Mouse (Mus musculus) liver, embryonic 16.5 days (tissue): ENCODE measurements around the gene Polr3e. TPM values are rescaled to one million over a fixed set of nuclear protein-coding genes. Genes with fewer than 3 reads are reported as not detected.

ENCODE experiments used
- ATAC-seq: fragments of 200-750 bp; cut with Nextera tagmentation; 2 replicates; pipeline ENCODE4 v1.8.0; 2017; ENCODE audit warnings: low read depth, mild to moderate bottlenecking, moderate number of reproducible peaks, moderate library complexity
- H3K27ac ChIP-seq: fragments of 300-500 bp; sonication (generic); 2 replicates; pipeline ENCODE4 v1.5.1; 2014; ENCODE audit warnings: mild to moderate bottlenecking, low read length
- H3K27me3 ChIP-seq: fragments of 300-500 bp; sonication (generic); 2 replicates; pipeline ENCODE4 v1.6.1; 2014; ENCODE audit warnings: low read depth, low read length, mixed read lengths; ENCODE audit not compliant: control insufficient read depth, insufficient read depth
- H3K36me3 ChIP-seq: fragments of 300-500 bp; sonication (generic); 2 replicates; pipeline ENCODE4 v1.6.1; 2014; ENCODE audit warnings: mild to moderate bottlenecking; ENCODE audit not compliant: control insufficient read depth, insufficient read depth
- H3K4me1 ChIP-seq: fragments of 300-500 bp; sonication (generic); 2 replicates; pipeline ENCODE4 v1.6.1; 2014; ENCODE audit warnings: low read depth, low read length, mixed read lengths; ENCODE audit not compliant: control insufficient read depth
- H3K4me2 ChIP-seq: fragments of 300-500 bp; sonication (generic); 2 replicates; pipeline ENCODE4 v1.6.1; 2014; ENCODE audit warnings: low read depth, low read length, mixed read lengths
- H3K4me3 ChIP-seq: fragments of 300-500 bp; sonication (generic); 2 replicates; pipeline ENCODE4 v1.5.1; 2014; ENCODE audit warnings: low read depth, mild to moderate bottlenecking, low read length
- H3K9ac ChIP-seq: fragments of 300-500 bp; sonication (generic); 2 replicates; pipeline ENCODE4 v1.6.1; 2014; ENCODE audit warnings: low read depth, low read length
- H3K9me3 ChIP-seq: fragments of 300-500 bp; sonication (generic); replicated peaks from 2 replicates; pipeline ENCODE4 v1.6.1; 2016; ENCODE audit warnings: low read length; ENCODE audit not compliant: control insufficient read depth
- WGBS: fragments of 180-500 bp; shearing (Covaris S2); extraction: QIAGEN DNeasy Blood & Tissue Kit; methylation state at CpG from one replicate; pipeline ENCODE4 v1.1.7; 2014; ENCODE audit not compliant: insufficient replicate concordance; 5-methylcytosine and 5-hydroxymethylcytosine counted together
- polyA plus RNA-seq: library from polyadenylated mRNA; unstranded; fragments of >200 nt; fragmentation: Nextera tagmentation; extraction: Ambion mirVana; gene quantifications from 2 replicates; pipeline ENCODE4 v1.2.1, GENCODE M21; 2015

The Polr3e gene
- polyA plus RNA-seq, 1 experiment from 2014 or later, result 10.1 TPM

DNA sequence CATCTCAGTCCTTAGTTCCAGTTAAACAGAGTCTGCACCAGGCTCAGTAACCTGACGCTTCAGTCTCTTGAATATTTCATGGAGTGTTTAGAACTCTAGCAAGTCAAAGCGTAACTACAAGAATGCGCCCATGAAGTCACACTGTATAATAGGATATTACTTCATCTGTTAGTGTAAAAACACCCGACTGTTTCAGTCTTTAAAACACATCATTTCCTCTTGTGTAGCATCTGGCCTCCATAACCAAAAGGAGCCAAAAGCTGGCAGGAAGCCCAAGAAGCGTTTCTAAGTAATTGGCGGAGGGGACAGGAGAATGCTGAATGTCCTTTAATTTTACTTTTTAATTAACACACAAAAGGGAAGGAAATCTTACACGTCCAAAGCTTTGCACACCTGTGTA lies 59.5 kb downstream of the Polr3e start:
- H3K27me3 ChIP-seq, result no peaks in the 10 kb centered on the region
- peak overlapping the region; percentile 85 for H3K4me2 ChIP-seq
- H3K9me3 ChIP-seq, result no peaks in the 10 kb centered on the region
- no peak overlapping the region for H3K27ac ChIP-seq
- ATAC-seq, result no peak
- H3K36me3 ChIP-seq, result no peaks in the 10 kb centered on the region
- peaks cover 44% of the 10 kb centered on the region for H3K4me1 ChIP-seq
- no peak overlapping the region for H3K9ac ChIP-seq
- no peak overlapping the region; the same call in 1 of the 2 replicates for H3K4me3 ChIP-seq
- 68% methylated on average over 7 of the region's 7 CpGs for WGBS

DNA sequence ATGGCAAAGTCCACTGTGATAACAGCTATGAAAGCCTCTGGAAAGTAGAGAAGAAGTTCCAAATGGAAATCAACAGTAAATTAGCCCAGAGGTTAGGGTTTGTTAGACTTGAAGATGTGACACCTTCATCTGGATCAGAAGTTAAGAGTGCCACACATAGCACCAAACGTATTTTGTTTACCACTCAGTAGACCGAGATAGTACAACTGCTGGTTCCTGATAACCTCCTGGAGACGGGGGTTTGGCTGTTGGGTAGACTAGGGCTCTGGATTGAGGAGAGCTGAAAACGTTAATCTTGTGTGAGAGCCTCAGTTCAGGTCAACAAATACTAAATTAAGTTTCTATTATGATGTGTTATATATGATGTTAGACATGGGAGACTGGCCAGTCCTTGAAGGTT lies 62.5 kb downstream of the Polr3e start:
- Histone ChIP-seq H3K4me3 (peak overlapping the region; percentile 88), H3K36me3 (no peaks in the 10 kb centered on the region), H3K9ac (peak overlapping the region; percentile 97), H3K27me3 (no peaks in the 10 kb centered on the region), H3K9me3 (no peaks in the 10 kb centered on the region), H3K27ac (peak overlapping the region; percentile 95), H3K4me1 (peaks cover 33% of the 10 kb centered on the region), H3K4me2 (peak overlapping the region; percentile 85)
- 23% methylated on average over 4 of the region's 4 CpGs for WGBS
- ATAC-seq, result peak; percentile 78

DNA sequence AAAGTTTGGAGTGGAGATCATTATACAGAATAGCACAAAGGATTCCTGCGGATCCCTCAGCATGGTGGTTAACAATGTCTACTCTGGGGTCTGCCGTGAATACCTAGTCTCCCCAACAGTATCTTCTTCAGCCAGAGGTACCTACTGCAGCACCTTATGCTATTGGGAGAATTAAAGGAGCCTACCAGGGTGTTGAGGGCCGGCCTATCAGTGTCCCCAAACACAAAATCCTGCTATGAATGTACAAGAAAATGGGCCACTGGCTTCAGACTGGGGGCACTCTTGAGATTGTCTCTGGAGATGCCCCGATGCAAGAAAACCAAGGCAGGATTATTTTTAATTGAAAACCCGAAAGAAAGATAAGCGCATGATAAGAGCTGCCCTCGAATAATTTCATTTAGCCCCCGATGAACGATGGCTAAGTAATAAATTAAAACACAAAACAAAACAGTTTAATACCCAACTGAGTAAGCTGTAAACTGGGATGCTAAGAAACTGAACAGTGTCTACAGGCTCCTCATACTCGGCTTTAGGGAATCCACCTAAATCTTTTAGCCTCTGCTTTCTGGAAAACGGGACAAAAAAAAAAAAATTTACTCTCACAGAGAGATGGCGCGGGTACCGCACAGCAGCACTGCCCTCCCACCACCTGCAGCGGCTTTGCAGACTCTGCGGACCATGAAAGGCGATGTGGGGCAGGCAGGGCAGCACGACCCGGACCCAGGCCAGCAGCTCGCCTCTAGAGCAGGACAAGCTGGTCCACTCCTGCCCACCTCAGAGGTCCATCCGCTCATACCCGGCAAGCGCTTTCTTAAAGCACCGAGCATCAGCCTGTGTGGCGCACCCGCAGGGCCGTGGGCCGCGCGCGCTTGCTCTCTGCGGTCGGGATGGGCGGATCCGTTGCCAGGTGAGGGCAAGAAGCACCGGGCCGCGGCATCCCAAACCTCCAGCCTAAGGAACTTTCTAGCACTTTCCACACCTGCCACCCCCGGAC lies 63.7 kb downstream of the Polr3e start:
- ATAC-seq, result peak; percentile 47
- peaks cover 1% of the 10 kb centered on the region; the same call in 1 of the 2 replicates for H3K27me3 ChIP-seq
- no peaks in the 10 kb centered on the region for H3K36me3 ChIP-seq
- H3K9me3 ChIP-seq, result no peaks in the 10 kb centered on the region
- peak overlapping the region; percentile 97 for H3K9ac ChIP-seq
- peaks cover 25% of the 10 kb centered on the region for H3K4me1 ChIP-seq
- H3K27ac ChIP-seq, result peak overlapping the region; percentile 95
- WGBS, result 3% methylated on average over 39 of the region's 39 CpGs
- H3K4me3 ChIP-seq, result peak overlapping the region; percentile 88
- H3K4me2 ChIP-seq, result peak overlapping the region; percentile 85

DNA sequence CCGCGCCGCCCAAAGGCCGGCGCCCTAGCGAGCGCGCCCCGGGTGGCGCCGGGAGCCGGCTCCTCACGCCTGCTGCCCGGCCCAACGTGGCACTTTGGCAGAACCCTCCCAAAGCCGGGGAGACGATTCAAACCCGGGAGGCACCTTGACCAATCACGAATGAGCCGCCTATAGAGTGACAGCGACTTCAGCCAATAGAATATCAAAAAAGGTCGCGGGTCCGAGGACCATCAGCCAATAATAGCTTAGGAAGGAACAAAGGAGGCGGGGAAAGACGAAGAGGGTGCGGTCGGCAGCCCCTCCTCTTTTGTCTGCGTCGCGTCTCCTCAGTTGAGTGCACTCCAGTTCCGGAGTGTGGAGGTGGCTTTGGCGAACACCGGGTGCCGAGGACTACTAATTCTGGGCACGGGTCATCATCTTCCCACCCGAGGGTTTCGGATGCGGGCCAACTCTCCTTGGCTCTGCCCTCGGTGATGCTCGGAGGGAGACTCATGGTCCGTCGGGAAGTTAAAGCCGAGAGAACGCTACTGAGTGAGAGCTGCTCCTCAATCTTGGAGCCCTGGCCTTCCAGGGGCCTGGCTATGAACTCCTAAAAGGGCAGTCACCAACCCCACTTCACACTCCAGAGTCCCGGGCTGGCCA lies 64.8 kb downstream of the Polr3e start, which contains the start of the genes Cdr2 and Mfsd13b:
Gene Cdr2, minus strand, starts transcription at position 113 of the 642 bp plus-strand sequence.
Gene Mfsd13b, plus strand, starts transcription at position 310 of the 642 bp plus-strand sequence.
- Histone ChIP-seq H3K27me3 (peaks cover 2% of the 10 kb centered on the region; the same call in 1 of the 2 replicates), H3K9me3 (no peaks in the 10 kb centered on the region), H3K4me3 (peak within 1 kb of the TSS; percentile 88), H3K4me1 (peaks cover 21% of the 10 kb centered on the region), H3K27ac (peak within 1 kb of the TSS; percentile 95), H3K36me3 (no peaks in the 10 kb centered on the region), H3K4me2 (peak within 1 kb of the TSS; percentile 85), H3K9ac (peak within 1 kb of the TSS; percentile 97)
- ATAC-seq, result peak; percentile 87
- WGBS, result under 1% methylated on average over 46 of the region's 46 CpGs

DNA sequence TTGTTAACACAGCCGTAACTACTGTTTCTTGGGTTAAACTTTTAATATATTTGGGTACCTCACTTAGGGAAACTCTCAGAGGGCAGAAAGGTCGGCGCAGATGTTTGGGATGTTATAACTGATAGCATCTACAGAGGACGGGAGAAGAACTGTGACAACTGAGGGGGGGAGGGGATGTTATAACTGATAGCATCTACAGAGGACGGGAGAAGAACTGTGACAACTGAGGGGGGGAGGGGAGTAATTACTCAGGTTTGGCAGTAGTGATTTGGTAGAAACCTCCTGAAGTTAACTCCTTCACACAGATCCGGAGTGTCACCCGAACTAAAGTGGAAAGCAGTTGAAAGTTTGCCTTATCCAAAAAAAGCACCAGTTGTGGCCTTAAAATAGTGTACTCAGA lies 65.4 kb downstream of the Polr3e start:
- Histone ChIP-seq H3K9ac (peak overlapping the region; percentile 79), H3K4me3 (peak overlapping the region; percentile 88), H3K27ac (peak overlapping the region; percentile 76), H3K4me2 (peak overlapping the region; percentile 85), H3K36me3 (no peaks in the 10 kb centered on the region), H3K27me3 (peaks cover 2% of the 10 kb centered on the region; the same call in 1 of the 2 replicates), H3K4me1 (peaks cover 18% of the 10 kb centered on the region), H3K9me3 (no peaks in the 10 kb centered on the region)
- WGBS, result 6% methylated on average over 7 of the region's 7 CpGs
- ATAC-seq, result no peak

DNA sequence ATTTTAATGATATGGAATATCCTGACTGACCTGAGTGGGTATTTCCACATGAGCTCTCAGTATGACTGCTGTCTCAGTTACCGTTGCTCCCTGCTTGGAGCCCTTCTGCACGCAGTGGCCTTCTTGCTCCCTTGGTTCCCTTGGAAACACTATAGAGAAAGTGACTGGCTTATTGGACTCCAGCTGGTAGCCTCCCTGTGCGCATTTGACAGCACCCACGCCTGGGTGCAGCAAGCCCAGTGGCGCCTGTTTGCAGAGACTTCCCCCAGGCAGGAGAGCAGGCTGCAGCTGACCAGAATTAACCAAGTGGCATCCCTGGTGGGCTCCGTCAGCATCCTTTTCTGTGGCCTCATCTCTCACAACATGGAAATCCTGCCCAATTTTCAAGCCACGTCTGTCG lies 73.6 kb downstream of the Polr3e start:
- no peak for ATAC-seq
- H3K9me3 ChIP-seq, result no peaks in the 10 kb centered on the region
- WGBS, result 68% methylated on average over 8 of the region's 8 CpGs
- H3K4me2 ChIP-seq, result no peak overlapping the region
- H3K27ac ChIP-seq, result no peak overlapping the region
- peaks cover 2% of the 10 kb centered on the region; the same call in 1 of the 2 replicates for H3K27me3 ChIP-seq
- H3K4me1 ChIP-seq, result no peaks in the 10 kb centered on the region
- no peak overlapping the region for H3K9ac ChIP-seq
- no peaks in the 10 kb centered on the region for H3K36me3 ChIP-seq
- H3K4me3 ChIP-seq, result no peak overlapping the region

Other genes with a start within 250 kb of the Polr3e start
- 0.13 TPM in 2 replicates for gene Pdzd9, start 247.4 kb upstream of the Polr3e start, polyA plus RNA-seq
- 2.2 and 2.4 TPM in 2 replicates for gene Mosmo, start 240.1 kb upstream of the Polr3e start, polyA plus RNA-seq
- 0.12 and 0.22 TPM in 2 replicates for gene Vwa3a, start 178.4 kb upstream of the Polr3e start, polyA plus RNA-seq
- gene Gm5737, start 105.4 kb upstream of the Polr3e start, polyA plus RNA-seq, result not detected in 2 replicates
- 46.5 and 52.1 TPM in 2 replicates for gene Eef2k, start 74.9 kb upstream of the Polr3e start, polyA plus RNA-seq
- gene Cdr2, start 64.6 kb downstream of the Polr3e start, polyA plus RNA-seq, result 47.9 and 51.5 TPM in 2 replicates
- not detected in 2 replicates for gene Mfsd13b, start 64.8 kb downstream of the Polr3e start, polyA plus RNA-seq
- gene Mettl9, start 116.7 kb downstream of the Polr3e start, polyA plus RNA-seq, result 36.1 and 36.7 TPM in 2 replicates
- 14.9 and 15.5 TPM in 2 replicates for gene Igsf6, start 156.8 kb downstream of the Polr3e start, polyA plus RNA-seq
- gene Otoa, start 163.9 kb downstream of the Polr3e start, polyA plus RNA-seq, result 0.04 and 0.05 TPM in 2 replicates